Mouse (Mus musculus) embryonic facial prominence, embryonic 13.5 days (tissue): ENCODE measurements around the gene Tnfsf13. TPM values are rescaled to one million over a fixed set of nuclear protein-coding genes. Genes with fewer than 3 reads are reported as not detected.
"Not testable (repeated sequence)": the region's sequence is repeated elsewhere in the genome, so short reads cannot be mapped to it uniquely, and the experiment has no call there.

Source experiments
- ATAC-seq: fragments of 200-750 bp; cut with Nextera tagmentation; 2 replicates; pipeline ENCODE4 v1.8.0; 2017; ENCODE audit warnings: low read depth; ENCODE audit not compliant: insufficient number of reproducible peaks, insufficient read depth, low FRiP score, low TSS enrichment
- H3K27ac ChIP-seq: fragments of 300-500 bp; sonication (generic); 2 replicates; pipeline ENCODE4 v1.5.1; 2015; ENCODE audit warnings: moderate library complexity, mild to moderate bottlenecking, inconsistent platforms
- H3K27me3 ChIP-seq: fragments of 300-500 bp; sonication (generic); 2 replicates; pipeline ENCODE4 v1.6.1; 2015; ENCODE audit warnings: mild to moderate bottlenecking, inconsistent platforms
- H3K36me3 ChIP-seq: fragments of 300-500 bp; sonication (generic); 2 replicates; pipeline ENCODE4 v1.6.1; 2015; ENCODE audit warnings: mild to moderate bottlenecking, inconsistent platforms
- H3K4me1 ChIP-seq: fragments of 300-500 bp; sonication (generic); 2 replicates; pipeline ENCODE4 v1.6.1; 2015; ENCODE audit warnings: inconsistent platforms
- H3K4me2 ChIP-seq: fragments of 300-500 bp; sonication (generic); 2 replicates; pipeline ENCODE4 v1.6.1; 2015; ENCODE audit warnings: moderate library complexity, mild to moderate bottlenecking, inconsistent platforms
- H3K4me3 ChIP-seq: fragments of 300-500 bp; sonication (generic); 2 replicates; pipeline ENCODE4 v1.5.1; 2015; ENCODE audit warnings: mild to moderate bottlenecking, inconsistent platforms
- H3K9ac ChIP-seq: fragments of 300-500 bp; sonication (generic); 2 replicates; pipeline ENCODE4 v1.6.1; 2015; ENCODE audit warnings: mild to moderate bottlenecking, inconsistent platforms
- H3K9me3 ChIP-seq: fragments of 300-500 bp; sonication (generic); 2 replicates; pipeline ENCODE4 v1.6.1; 2016; ENCODE audit warnings: inconsistent platforms
- WGBS: fragments of 180-500 bp; shearing (Covaris S2); methylation state at CpG from one replicate; pipeline ENCODE4 v1.1.7; 2015; ENCODE audit warnings: mixed read lengths; 5-methylcytosine and 5-hydroxymethylcytosine counted together
- polyA plus RNA-seq: library from polyadenylated mRNA; unstranded; fragments of >200 nt; fragmentation: Nextera tagmentation; extraction: Ambion mirVana; gene quantifications from 2 replicates; pipeline ENCODE4 v1.2.1, GENCODE M21; 2015

Tnfsf13 gene
- polyA plus RNA-seq = 0.21 and 0.39 TPM in 2 replicates

DNA sequence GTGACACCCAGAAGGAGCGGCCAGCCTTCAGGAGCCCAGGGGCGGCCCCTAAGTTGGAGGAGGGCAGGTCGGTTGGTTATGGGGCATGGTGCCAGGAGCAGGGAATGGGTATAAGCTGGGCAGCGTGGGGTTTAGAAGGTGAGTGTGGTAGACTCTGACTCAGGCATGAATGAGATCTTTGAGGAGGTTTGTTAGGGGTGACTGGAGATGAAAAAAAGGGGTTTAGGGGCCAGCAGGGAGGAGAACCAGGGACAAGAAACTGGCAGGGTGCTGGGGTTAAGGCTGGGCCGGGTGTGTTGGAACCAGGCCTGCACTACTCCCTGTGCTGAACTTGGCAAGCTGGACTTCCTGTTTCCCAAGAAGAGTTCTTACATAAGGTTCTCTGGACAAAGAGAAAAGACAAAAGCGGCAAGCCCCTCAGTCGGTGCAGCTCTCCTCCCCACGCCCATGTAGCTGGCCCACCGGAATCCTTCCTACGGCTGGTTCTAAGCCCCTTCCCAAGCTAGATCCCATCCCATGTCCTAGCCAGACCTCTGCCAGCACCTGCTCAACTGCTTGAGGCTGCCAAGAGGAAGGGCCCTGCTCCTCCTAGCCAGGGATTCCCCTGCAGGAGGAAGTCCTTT, at the start of gene Tnfsf13:
TSS of gene Tnfsf13 (minus strand) at position 259 of the 623 bp plus-strand sequence.
- Histone ChIP-seq H3K36me3 (no peaks in the 10 kb centered on the region), H3K27me3 (no peaks in the 10 kb centered on the region), H3K9me3 (no peaks in the 10 kb centered on the region), H3K4me2 (no peak within 1 kb of the TSS), H3K27ac (peak within 1 kb of the TSS; percentile 22), H3K9ac (peak within 1 kb of the TSS; percentile 51), H3K4me1 (peaks cover 36% of the 10 kb centered on the region), H3K4me3 (no peak within 1 kb of the TSS)
- WGBS = 79% methylated on average over 10 of the region's 10 CpGs
- no peak for ATAC-seq

DNA sequence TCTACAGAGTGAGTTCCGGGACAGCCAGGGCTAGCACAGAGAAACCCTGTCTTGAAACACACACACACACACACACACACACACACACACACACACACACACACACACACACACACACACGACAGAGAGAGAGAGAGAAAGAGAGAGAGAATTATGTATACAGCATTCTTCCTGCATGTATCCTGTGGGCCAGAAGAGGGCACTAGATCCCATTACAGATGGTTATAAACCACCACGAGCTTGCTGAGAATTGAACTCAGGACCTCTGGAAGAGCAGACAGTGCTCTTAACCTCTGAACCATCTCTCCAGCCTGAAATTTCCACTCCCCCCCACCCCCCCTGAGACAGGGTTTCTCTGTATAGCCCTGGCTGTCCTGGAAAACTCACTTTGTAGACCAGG, 45.8 kb upstream of the Tnfsf13 start:
- peaks cover 33% of the 10 kb centered on the region for H3K36me3 ChIP-seq
- H3K4me1 ChIP-seq, ATAC-seq, H3K9me3 ChIP-seq, H3K4me2 ChIP-seq, H3K4me3 ChIP-seq, H3K9ac ChIP-seq, H3K27me3 ChIP-seq, H3K27ac ChIP-seq: not testable (repeated sequence)
- 88% methylated on average over 2 of the region's 3 CpGs for WGBS

DNA sequence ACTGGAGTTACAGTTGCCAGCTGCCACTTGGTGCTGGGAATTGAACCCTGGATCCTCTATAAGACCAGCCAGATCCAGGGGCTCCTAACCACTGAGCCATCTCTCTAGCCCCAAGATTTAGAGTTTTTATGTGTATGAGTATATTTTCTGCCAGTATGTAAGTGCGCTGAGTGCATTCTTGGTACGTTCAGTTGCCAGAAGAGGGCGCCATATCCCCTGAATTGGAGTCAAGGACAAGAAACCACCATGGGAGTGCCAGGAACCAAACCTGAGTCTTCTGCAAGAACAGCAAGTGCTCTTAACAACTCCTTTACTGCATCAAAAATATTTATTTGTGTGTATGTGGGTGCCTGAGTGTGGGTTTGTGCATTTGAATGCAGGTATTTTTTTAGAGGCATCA, 43.5 kb upstream of the Tnfsf13 start:
- no peak for ATAC-seq
- Histone ChIP-seq H3K27ac (no peak overlapping the region), H3K4me1 (no peaks in the 10 kb centered on the region), H3K9ac (no peak overlapping the region), H3K9me3 (no peaks in the 10 kb centered on the region), H3K27me3 (no peaks in the 10 kb centered on the region), H3K36me3 (peaks cover 9% of the 10 kb centered on the region), H3K4me3 (no peak overlapping the region), H3K4me2 (no peak overlapping the region)
- 24% methylated on average over 3 of the region's 3 CpGs for WGBS

DNA sequence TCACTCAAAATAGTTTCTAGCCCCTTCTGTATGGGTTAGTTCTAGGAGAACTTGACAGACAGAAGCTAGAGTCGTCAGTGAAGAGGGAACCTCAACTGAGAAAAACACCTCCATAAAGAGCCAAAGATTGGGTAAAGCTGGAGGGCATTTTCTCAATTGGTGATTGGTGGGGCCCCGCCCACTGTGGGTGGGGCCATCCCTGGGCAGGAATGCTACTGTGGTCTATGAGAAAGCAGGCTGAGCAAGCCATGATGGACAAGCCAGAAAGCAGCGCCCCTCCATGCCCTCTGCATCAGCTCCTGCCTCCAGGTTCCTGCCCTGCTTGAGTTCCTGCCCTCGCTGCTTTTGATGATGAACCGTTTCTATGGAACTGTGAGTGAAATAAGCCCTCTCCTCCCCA, 40.4 kb upstream of the Tnfsf13 start:
- Histone ChIP-seq H3K4me1 (no peaks in the 10 kb centered on the region), H3K4me2 (no peak overlapping the region), H3K9me3 (no peaks in the 10 kb centered on the region), H3K27ac (no peak overlapping the region), H3K9ac (no peak overlapping the region), H3K27me3 (no peaks in the 10 kb centered on the region), H3K4me3 (no peak overlapping the region), H3K36me3 (no peaks in the 10 kb centered on the region)
- 40% methylated on average over 5 of the region's 5 CpGs for WGBS
- ATAC-seq = no peak

DNA sequence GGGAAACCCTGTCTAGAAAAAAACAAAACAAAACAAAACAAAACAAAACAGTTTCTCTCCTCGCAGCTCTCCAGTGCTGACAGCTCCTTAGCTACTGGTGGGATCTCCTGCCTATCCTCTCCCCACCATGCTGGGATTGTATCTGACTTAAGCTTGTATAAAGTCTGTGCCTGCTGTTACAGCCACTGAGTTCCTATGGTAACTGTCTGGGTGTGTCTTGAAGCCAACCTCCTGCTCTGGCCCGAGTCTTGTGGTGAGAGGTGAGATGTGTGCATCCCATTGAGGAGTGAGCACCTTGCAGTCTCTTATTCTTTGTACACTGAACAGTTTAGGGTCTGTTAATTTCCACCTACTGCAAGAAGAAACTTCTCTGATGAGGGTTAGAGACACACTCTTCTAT, 37.5 kb upstream of the Tnfsf13 start:
- H3K27ac ChIP-seq = no peak overlapping the region
- H3K9ac ChIP-seq = no peak overlapping the region
- H3K4me2 ChIP-seq = no peak overlapping the region
- H3K9me3 ChIP-seq = no peaks in the 10 kb centered on the region
- no peaks in the 10 kb centered on the region for H3K36me3 ChIP-seq
- no peak overlapping the region for H3K4me3 ChIP-seq
- H3K4me1 ChIP-seq = peaks cover 5% of the 10 kb centered on the region; the same call in 1 of the 2 replicates
- H3K27me3 ChIP-seq = no peaks in the 10 kb centered on the region
- no peak for ATAC-seq
- 45% methylated on average over 2 of the region's 2 CpGs for WGBS

DNA sequence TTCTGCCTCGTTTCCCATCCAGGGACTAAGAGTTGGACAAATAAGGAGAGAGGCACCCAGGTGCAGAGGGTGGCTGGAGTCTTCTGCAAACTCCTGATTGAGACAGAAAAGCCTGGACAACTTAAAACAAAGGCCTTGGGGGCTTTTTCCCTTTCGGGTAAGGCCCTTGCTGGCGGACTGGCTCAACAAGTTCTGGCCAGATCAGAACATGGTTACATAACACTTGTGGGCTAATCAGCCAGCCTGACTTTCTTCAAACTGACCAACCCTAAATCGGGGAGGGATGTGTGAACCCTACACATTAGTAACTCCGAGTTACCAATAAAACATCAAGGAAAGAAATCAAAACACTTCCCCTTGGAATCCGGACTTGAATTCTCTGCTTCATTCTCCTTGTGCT, 35.3 kb upstream of the Tnfsf13 start:
- Histone ChIP-seq H3K4me3 (no peak overlapping the region), H3K9ac (no peak overlapping the region), H3K27me3 (no peaks in the 10 kb centered on the region), H3K36me3 (no peaks in the 10 kb centered on the region), H3K4me2 (no peak overlapping the region), H3K27ac (no peak overlapping the region), H3K4me1 (peaks cover 9% of the 10 kb centered on the region; the same call in 1 of the 2 replicates), H3K9me3 (no peaks in the 10 kb centered on the region)
- no peak for ATAC-seq
- WGBS = 64% methylated on average over 6 of the region's 6 CpGs

DNA sequence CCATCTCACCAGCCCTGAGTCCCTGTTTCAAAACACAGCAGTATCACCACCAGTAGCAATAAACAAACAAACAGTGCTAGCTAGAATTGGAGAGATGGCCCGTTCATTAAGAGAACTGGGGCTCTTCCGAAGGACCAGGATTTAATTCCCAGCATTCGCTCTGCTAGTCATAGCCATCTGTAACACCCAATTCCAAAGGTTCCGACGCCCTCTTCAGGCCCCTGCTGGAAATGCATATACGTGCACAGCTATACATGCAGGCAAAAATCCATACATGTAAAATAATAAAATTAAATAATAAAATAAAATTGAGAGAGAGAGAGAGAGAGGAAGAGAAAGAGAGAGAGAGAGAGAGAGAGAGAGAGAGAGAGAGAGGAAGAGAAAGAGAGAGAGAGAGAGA, 33.8 kb upstream of the Tnfsf13 start:
- Histone ChIP-seq H3K9me3 (no peaks in the 10 kb centered on the region), H3K4me1 (peaks cover 15% of the 10 kb centered on the region; the same call in 1 of the 2 replicates), H3K9ac (no peak overlapping the region), H3K27me3 (no peaks in the 10 kb centered on the region), H3K4me3 (no peak overlapping the region), H3K36me3 (no peaks in the 10 kb centered on the region), H3K27ac (no peak overlapping the region), H3K4me2 (no peak overlapping the region)
- 69% methylated on average over 6 of the region's 6 CpGs for WGBS
- ATAC-seq = no peak

DNA sequence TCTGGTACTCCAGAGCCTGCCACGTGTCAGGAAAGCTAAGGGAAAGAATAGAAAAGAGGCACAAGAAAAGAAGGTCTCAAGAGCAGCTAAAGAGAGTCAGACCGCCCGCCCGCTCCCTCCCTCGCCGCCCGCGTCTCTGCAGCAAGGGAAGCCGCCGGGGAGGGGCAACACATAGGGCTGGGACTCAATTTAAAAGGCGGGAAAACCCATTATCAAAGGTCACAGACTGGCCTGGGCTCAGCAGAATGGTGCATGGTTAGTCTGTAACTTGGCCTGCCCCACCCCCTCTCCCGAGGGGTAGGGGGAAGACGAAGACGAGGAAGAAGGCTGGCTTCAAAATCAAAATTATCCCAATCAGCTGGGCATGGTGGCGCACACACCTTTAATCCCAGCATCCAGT, 33.1 kb upstream of the Tnfsf13 start:
- peak overlapping the region; percentile 43 for H3K4me2 ChIP-seq
- 0 out of 2 replicates have a peak overlapping the region, but pooled peaks have one; percentile 14 for H3K4me3 ChIP-seq
- ATAC-seq = no peak
- H3K27ac ChIP-seq = no peak overlapping the region
- H3K9me3 ChIP-seq = no peaks in the 10 kb centered on the region
- 0 out of 2 replicates have a peak overlapping the region, but pooled peaks have one; percentile 49 for H3K9ac ChIP-seq
- peaks cover 15% of the 10 kb centered on the region; the same call in 1 of the 2 replicates for H3K4me1 ChIP-seq
- H3K36me3 ChIP-seq = no peaks in the 10 kb centered on the region
- H3K27me3 ChIP-seq = no peaks in the 10 kb centered on the region
- WGBS = 22% methylated on average over 15 of the region's 15 CpGs

DNA sequence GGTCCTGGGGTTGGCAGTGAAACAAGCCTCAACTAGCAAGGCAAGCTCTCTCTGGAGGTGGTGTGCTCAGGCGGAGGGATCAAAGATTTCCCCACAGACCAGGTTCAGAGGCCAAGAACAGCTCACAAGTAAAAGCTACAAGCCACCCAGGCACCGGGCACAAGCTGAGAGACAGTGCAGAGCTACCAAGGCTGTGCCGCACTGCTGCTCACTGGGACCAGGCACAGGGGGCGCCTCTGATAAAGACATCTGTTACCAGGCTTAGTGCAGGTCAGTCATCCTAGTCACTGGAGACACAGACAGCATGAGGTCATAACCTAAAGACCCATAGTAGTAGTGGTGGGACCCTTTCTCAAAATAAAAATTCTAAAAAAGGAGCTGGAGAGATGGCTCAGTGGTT, 31.4 kb upstream of the Tnfsf13 start:
- no peak overlapping the region for H3K4me3 ChIP-seq
- H3K9ac ChIP-seq = no peak overlapping the region
- peaks cover 17% of the 10 kb centered on the region; the same call in 1 of the 2 replicates for H3K4me1 ChIP-seq
- no peaks in the 10 kb centered on the region for H3K36me3 ChIP-seq
- ATAC-seq = no peak
- H3K27me3 ChIP-seq = no peaks in the 10 kb centered on the region
- H3K27ac ChIP-seq = no peak overlapping the region
- no peaks in the 10 kb centered on the region for H3K9me3 ChIP-seq
- 66% methylated on average over 4 of the region's 4 CpGs for WGBS
- no peak overlapping the region for H3K4me2 ChIP-seq

DNA sequence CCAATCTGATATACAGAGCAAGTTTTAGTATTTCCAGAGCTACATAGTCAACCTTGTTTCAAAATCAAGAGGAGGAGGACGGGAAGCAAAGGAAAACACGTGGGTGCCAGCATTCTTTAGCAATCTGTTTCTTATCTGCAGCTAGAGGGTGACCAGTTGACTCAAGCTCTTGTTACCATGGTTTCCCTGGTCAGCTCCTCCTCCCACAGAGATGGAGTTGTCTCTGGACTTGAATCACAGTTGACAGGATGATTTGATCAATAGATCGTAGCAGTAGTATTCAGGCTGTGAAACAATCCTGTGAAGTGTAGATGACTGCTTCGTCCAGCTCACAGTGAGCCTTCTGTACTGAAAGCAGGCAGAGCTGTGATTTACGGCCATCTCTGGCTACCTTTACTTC, 30.3 kb upstream of the Tnfsf13 start:
- H3K36me3 ChIP-seq = no peaks in the 10 kb centered on the region
- H3K9me3 ChIP-seq = no peaks in the 10 kb centered on the region
- H3K27me3 ChIP-seq = no peaks in the 10 kb centered on the region
- H3K4me1 ChIP-seq = peaks cover 17% of the 10 kb centered on the region; the same call in 1 of the 2 replicates
- no peak overlapping the region for H3K4me3 ChIP-seq
- H3K4me2 ChIP-seq = no peak overlapping the region
- ATAC-seq = no peak
- H3K9ac ChIP-seq = no peak overlapping the region
- H3K27ac ChIP-seq = peak overlapping the region; percentile 22; the same call in 1 of the 2 replicates
- WGBS = 18% methylated on average over 5 of the region's 5 CpGs

DNA sequence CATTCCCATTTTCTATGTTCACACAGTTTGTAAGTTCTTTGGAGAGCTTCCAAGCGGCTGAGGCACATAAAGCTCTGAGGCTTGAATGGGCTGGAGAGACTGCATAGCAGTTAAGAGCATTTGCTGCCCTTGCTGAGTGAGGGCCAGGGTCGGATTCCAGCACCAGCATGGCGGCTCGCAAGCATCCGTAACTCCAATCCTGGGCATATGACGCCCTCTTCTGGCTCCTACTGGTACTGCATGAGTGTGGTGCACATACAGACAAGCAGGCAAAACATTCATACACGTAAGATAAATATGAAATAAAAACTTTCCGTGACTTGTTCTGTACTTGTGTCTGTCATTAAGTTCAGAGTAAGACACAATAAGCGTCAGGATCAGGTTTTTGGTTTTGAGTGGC, 29.9 kb upstream of the Tnfsf13 start:
- no peak for ATAC-seq
- Histone ChIP-seq H3K9ac (no peak overlapping the region), H3K27me3 (no peaks in the 10 kb centered on the region), H3K4me3 (no peak overlapping the region), H3K4me1 (peaks cover 17% of the 10 kb centered on the region; the same call in 1 of the 2 replicates), H3K36me3 (no peaks in the 10 kb centered on the region), H3K9me3 (no peaks in the 10 kb centered on the region), H3K4me2 (no peak overlapping the region), H3K27ac (0 out of 2 replicates have a peak overlapping the region, but pooled peaks have one; percentile 17)
- WGBS = 54% methylated on average over 9 of the region's 9 CpGs

DNA sequence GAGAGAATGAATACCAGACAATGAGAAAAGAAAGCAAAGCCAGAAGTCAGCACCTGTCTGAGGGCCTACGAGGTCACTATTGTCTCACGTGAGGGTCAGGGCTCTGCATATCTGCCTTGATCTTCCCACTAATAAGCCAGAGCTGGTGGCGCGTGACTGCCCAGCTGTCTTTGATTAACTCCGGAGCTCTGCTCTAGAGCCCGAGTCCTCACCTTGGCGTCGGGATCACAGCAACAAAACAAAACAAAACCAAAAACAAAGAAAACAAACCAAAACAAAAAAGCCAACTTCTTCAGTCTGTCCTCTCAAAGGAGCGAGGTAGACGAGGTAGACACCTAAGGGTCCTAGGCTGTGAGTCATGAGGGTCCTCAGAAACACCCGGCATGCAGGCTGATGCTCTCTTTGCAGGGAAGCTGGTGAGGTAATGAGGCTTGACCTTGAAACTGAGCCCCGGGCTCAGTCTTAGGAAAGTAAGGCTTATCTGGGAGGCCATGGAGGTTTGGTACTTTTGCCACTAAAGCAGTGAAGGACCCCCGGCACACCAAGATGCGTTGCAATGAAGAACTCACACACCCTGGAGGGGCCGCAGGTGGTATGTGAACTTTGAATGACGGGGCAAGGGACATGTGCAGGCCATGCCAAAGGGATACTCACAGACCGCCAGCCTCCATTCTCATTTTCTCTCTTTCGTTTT, 29.2 kb upstream of the Tnfsf13 start:
- Histone ChIP-seq H3K4me3 (peak overlapping the region; percentile 9; the same call in 1 of the 2 replicates), H3K36me3 (no peaks in the 10 kb centered on the region), H3K9ac (no peak overlapping the region), H3K4me1 (peaks cover 21% of the 10 kb centered on the region), H3K9me3 (no peaks in the 10 kb centered on the region), H3K27ac (no peak overlapping the region; the same call in 1 of the 2 replicates), H3K27me3 (no peaks in the 10 kb centered on the region), H3K4me2 (peak overlapping the region; percentile 35)
- no peak for ATAC-seq
- WGBS = 40% methylated on average over 18 of the region's 18 CpGs
